Mouse (Mus musculus): ENCODE results near the gene Cyct.

Gene Cyct

DNA sequence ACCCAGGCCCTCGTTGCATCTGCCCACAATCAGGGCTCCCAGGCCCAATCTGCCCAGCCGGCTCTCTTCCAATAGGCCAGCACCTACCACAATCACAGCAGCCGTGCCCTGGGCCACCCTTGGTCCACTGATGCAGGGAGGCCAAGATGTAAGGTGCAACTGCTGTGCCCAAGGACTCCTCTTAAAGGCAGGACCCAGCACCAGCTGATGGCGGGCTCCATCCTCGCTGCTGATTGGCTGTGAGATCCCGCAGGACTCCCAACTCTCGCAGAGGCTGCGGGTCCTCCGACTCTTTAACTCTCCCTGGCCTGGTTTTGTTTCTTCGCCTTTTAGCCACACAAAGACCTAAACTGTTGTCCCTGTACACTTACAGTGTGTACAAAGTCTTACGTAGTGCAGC, at the start of gene Cyct:
TSS of gene Cyct (minus strand) at position 225 of the 400 bp plus-strand sequence.
- DNase-seq (ENCODE audit: low read depth, low spot score) = no peak

DNA sequence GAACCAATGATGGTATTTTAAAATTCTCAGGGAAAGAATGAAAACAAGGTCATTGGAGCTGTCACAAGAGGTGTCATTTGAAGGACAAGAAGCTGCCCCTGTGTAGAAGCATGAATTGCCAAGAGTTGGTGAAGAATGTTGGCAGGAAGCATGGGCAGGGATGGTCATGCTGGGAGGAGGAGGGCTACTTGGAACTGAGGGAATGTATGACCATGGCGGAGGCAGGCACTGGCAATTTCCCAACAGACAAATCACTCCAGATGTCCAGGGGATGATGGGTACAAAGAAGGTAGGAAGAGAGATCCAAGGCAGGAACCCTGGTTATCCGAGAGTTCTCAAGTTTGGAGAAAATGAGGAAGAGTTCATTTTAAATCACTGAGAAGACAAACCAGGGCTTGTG, 49.7 kb upstream of the Cyct start:
- no peak for DNase-seq (ENCODE audit: low read depth, low spot score)

DNA sequence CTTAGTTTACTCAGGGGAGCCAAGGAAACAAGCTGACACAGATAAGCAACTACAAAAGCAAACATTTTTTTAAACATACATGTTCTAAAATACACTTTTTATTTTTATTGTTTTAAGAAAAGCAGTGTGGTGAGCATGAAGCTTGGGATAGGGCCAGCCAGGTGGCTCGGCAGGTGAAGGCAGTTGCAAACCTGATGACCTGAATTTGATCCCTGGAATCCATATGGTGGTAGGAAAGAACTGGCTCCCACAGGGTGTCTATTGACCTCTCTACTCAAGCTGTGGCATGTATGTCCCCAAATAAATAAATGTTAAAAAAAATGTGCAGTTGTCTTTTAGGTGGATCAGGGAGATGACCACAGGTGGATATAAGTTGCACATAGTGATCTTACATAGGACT, 49.3 kb upstream of the Cyct start:
- no peak for DNase-seq (ENCODE audit: low read depth, low spot score)

DNA sequence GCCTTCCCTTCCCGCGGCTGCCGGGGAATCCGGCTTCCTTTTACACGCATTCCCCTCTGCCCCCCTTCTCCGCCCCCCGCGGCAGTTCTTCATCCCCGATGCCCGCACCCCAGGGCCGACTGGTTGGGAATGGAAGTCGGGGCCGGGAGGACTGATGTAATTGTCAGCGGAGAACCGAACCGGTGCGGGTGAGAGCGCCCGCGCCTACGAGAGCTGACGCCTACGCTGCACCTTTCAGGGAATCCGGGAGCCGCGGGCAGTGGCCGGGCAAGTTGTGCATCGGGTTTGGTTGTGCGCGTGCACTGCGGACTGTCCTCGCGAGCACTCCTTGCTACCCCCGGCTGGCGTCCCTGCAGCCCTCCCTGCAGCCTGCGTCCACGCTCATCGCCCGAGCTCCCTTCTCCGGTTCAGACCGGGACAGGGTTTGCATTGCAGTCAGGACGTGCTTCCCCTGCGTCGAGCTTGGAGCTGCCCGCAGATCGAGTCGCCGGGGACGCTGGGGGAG, 46.7 kb upstream of the Cyct start:
- DNase-seq (ENCODE audit: low read depth, low spot score) = no peak

DNA sequence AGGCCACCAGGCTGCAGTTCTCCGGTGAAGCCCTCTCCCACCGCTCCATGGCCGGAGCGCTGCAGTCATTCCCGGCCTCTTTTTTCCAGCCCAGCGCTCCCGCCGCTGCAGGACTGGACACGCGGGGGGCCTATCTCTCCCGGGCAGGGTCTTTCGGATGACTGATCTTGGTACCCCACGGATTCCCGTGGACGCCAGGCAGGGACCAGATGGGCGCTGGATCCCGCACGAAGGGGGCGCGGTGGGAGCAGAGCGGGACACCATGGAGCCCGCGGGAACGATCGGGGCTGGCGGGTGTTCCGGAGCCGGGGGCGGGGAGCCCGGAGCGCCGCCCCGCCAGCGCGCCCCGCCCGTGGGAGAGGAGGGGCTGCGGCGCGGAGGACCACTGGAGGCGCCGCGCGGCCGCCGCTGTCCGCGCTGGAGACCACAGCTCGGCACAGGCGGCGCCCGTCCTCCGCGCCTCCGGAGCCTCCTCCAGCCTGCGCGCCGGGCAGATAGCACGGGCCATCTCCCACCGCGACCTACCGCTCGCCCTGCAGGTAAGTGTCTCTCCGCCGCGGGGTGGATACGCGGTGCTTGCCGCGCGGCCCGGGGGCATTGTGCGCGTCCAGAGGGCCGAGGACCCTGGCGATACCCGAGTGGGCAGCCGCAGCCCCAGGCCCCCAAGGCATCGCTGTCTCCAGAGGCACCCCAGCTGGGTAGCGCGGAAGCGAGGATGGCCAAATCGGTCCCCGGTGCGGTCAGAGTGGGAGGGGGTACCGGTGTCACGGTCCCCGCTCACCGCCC, 46.1 kb upstream of the Cyct start, which contains the start of gene Osbpl6:
TSS of gene Osbpl6 (plus strand) at position 358 of the 786 bp plus-strand sequence.
- DNase-seq (ENCODE audit: low read depth, low spot score) = no peak

DNA sequence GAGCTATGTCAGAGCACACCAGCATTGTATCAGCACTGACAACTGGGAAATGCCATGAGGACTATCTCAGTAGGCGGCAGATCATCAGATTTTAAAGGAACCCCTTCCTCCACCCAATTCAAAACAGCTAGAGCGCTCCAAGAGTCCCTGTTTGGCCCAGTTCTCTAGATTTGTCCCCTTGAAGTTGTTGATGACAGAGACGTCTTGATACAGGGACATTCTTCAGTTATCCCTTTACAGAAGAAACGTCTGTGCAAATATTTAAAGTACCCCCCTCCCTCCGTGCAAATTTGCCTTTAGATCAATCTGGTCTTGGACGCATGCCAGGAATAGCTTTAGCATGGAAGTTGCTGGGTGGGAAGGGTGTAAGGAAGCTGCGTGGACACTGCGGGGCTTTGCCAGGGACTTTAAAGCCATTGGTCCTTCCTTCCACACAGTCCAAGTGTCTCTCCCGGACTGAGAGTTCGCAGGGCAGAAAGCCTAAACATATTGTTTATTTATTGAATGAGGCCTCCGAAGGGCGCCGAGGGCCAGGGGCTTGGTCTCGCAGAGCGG, 45.4 kb upstream of the Cyct start:
- no peak for DNase-seq (ENCODE audit: low read depth, low spot score)

DNA sequence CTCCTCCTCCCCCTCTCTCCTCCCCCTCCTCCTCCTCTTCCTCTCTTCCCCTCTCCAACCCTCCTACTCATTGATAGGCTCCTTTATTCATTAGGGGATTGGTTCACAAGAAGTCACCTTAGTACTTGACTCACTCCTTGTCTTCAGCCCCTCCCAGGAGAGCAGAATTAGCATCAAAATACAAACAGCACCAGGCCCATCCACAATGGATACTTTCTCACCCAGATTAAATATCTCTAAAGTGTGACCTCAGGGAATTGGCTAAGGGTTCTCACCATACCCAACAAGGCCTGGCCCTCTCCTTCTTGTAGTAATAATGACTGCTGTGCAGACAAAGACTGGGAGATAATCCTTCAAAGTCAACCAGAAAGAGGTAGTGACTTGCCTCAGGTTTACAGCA, 39.9 kb upstream of the Cyct start:
- DNase-seq (ENCODE audit: low read depth, low spot score) = no peak

DNA sequence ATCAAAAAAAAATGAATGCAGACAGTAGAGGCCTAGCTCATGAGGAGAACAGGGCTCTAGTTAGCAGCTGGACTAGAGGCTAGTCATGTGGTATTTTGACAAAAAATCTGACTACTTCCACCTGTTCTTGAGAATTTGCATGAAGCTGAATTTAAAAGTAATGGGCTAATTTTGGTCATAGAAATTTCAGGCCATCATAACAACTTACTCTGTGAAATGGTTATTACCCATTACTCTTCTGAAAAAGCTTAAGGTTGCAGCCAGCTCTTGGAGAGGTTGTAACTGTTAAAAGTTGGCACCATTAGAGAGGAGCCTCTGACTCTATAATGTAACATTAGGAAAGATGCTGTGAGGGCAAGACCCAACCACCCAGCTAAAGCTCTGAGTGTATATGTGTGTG, 26.3 kb upstream of the Cyct start:
- DNase-seq (ENCODE audit: low read depth, low spot score) = no peak

DNA sequence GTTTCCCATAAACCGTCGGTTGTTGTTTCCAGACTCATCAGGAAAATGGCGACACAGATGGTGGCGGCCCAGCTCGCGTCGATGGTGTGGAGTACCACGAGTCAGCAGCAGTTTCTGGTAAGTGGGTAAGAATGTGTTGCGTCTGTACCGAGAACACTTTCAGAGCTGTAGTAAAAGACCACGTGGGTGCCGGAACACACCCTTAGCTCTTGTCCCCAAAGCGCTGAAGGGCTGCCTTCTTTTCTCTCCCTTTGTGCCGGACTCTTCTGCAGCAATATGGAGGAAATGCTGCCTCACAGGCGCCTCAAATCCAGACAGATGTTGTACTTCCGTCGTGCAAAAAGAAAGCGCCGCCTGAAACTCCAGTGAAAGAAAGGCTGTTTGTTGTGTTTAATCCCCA, 18.4 kb upstream of the Cyct start:
- DNase-seq (ENCODE audit: low read depth, low spot score) = no peak

DNA sequence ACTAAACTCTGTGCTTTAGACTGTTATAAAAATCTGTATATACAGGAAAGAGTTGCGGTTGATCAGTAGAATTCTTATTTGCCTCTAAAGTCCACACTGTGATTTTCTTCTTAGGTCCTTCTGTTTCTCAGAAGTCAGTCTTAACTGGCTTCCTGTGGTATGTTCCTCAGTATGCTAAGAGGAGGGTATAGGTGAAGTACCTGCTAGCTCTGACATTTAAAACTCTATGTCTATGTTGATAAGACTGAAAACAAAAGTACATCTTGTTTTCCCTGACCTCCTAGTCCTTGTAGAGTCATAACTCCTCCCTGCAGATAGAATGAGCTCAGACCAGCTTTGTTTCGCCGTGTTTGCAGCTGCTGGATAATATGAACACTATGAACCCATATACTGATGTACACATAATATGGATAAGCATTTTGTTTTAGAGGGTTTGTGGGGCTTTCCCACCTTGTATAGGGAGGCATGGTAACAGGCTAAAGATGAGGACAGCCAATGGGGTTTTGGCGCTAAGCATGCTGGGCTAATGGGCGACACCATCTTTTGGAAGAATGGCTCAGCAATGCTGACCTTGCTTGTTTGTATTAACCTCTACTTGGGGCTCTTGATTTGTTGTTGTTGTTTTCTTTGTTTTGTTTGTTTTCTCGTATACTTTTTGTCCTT, 14.4 kb upstream of the Cyct start:
- DNase-seq (ENCODE audit: low read depth, low spot score) = no peak

DNA sequence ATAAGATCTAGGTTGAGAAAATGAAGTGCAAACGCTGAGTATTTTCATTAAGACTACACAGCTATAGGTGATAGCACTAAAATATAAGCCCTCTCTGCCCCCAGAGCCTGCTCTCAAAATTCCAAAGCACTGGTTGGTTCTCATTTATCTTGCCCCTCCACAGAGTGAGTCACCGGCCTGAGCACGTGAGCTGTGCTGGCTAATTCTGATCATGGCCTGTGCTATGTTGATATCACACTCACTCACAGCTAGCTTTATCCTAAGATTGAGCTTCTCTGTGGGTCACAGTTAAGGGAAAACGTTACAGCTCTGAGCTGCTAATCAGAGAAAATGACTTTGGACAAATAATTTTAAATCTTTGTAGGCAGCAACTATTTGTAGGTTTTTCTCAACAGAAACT, 12.0 kb upstream of the Cyct start:
- no peak for DNase-seq (ENCODE audit: low read depth, low spot score)

DNA sequence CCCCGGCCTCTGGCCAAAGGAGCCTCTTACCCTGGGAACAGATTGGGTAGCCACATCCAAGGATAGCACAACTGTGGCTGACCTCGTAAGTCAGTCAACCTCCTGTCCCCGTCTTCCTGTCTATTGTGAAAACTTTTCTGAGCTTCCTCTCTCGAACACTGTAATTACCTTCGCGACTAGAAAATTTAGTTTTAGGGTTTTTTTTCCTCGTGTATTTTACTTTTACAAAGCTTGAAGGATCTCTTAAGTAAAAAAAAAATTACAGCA, 10.3 kb upstream of the Cyct start:
- DNase-seq (ENCODE audit: low read depth, low spot score) = no peak

DNA sequence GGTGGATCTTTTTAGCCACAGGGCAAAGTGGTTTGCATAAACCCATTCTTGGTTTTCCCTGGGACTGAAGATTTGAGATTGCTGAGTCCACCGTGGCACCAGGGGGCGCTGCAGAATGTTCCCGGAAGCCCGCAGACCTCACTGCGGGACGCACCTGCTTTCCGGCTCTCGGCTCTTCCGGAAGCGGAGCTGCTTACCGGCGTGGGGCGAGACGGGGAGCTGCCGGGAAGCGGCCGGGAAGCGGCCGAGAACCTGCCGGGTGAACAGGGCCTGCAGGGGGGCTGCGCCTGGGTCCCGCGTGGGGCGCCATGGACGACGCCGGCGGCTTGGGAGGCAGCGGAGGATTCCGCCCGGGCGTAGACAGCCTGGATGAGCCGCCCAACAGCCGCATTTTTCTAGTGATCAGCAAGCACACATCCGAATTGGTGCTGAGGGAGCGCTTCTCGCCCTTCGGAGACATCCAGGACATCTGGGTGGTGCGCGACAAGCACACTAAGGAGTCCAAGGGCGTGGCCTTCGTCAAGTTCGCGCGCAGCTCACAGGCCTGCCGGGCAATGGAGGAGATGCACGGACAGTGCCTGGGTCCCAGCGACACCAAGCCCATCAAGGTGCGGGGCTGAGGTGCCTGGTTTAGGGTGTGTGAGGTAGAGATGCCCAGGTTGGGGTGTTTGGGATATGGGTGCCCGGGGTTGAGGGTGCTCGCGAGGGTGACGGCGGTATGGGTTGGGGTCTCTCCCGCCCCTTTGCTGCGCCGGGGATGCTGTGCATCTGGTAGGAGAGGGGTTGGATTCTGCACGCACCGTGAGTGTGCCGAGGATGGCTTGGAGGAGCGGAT, 9.8 kb upstream of the Cyct start, which contains the start of gene Rbm45:
TSS of gene Rbm45 (plus strand) at position 164 of the 835 bp plus-strand sequence.
- DNase-seq (ENCODE audit: low read depth, low spot score) = peak; percentile 74

DNA sequence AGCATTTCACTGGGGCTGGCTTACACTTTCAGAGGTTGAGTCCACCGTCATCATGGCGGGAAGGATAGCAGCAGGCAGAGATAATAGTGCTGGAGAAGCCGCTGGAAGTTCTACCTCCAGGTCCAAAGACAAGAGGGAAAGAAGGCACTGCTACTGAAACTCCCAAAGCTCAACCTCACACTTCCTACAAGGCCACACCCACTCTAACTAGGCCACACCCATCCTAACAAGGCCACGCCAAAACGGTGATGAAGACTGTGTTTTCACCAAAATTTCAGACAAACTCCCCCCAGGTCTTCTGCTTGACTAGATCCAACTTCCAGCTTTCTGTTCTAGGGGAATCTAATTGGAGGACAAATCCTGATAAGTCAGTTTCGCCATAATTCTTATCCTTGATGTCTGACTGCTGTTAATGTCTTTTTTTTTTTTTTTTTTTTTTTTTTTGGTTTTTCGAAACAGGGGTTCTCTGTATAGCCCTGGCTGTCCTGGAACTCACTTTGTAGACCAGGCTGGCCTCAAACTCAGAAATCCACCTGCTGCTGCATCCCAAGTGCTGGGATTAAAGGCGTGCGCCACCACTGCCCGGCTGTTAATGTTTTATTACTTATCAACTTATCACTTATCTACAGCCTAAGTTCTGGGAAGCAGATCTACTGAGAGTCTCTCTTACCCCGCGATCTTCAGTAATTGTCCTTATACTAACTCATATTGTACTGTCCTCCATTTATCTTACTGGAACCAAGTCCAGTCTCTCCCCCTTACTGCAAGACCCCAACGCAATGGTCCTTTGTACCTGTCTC, 8.8 kb upstream of the Cyct start:
- no peak for DNase-seq (ENCODE audit: low read depth, low spot score)

DNA sequence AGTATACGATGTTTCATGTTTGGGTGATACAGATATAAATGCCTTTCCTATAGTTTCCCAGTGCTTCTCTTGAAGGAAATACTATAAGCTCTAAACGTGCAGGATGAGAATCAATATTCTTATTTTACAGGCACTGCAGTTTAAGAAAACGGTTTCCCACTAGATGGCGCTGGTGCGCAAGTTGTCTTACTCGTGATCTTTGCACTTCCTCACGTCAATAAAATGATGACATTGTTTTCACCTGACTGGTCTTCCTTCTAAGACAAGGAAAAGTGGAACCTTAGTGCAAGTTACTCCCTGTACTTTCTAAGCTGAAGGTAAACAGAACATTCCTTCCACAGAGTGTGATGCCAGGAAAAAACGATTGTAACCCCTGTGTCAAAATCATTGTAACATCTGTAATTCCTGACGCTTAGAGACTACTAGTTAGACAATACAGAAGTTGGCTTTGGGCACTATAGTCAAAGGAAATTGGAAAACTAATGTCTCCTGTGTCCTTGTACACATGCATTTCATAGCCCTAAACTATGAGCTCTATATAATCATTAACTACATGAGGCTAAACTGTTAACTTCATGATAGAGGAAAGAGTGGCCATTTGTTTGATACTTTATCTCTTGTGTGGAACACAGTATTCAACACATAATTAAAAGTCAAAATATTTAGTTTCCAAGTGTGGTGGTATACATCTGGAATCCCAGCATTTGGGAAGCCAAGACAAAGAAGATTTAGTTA, 7.1 kb upstream of the Cyct start:
- DNase-seq (ENCODE audit: low read depth, low spot score) = peak; percentile 62

DNA sequence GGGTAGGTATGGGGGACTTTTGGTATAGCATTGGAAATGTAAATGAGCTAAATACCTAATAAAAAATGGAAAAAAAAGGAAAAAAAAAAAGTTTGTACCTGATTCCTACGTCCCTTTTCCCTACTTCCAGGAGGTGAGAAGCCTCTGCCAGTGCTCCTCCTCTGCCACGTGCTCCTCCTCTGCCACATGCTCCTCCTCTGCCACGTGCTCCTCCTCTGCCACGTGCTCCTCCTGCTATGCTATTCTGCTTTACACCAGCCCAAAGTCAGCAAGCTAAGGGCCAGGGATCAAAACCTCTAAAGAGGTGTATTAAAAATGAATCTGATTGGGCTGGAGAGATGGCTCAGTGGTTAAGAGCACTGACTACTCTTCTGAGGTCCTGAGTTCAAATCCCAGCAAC, 5.6 kb upstream of the Cyct start:
- DNase-seq (ENCODE audit: low read depth, low spot score) = no peak

DNA sequence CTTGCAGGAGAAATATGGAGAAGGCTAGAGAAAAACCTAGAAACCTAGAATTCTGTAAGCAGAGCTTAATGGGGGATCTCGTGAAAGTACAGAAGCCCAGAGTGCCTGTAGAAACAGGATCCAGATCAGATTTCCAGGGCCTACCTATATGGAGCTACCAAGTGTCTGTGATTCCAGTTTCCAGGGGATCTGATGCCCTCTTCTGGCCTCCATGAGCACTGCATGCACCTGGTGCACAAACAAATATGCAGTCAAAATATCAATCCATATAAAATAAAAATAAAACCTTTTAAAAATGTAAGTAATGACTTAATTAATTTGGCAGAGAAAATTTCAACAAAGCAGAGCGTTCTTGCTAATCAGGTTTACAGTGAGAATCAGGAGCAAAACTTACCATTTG, 1.9 kb upstream of the Cyct start:
- DNase-seq (ENCODE audit: low read depth, low spot score) = no peak

DNA sequence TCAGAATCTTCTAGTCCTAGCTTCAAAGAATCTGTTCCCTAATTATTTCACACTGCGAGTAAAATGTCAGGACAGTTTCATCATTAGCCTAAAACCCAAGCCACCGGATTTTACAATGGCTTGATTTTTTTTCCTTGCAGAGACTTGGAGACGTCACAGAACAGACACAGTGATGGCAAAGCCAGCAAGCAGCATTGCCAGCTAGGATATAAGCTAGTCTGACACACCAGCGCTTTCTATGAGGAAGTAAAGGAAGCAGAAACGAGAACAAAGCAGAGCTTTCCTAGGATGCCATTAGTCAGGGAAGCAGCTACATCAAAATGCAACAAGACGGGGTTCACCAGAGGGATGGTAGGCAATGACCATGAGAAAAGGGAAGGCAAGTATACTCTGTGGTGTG, 12.4 kb downstream of the Cyct start:
- DNase-seq (ENCODE audit: low read depth, low spot score) = no peak

DNA sequence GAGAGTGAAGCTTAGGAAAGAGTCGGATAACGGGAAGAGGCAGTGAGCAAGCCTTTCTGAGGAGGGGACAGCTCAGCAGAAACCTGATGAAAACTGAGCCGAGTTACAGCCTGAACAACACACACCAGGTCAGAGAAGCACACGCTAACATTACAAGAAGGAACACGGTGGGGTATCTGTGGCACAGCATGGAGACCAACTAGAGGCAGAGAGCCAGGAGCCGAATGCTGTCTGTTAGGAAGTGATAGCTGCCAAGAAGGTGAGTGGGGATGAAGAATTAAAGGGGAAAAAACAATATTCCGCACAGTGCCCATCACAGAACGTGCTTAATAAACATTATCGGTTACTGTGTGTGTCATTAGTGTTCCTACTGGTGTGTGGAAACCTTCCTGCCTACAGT, 18.1 kb downstream of the Cyct start:
- DNase-seq (ENCODE audit: low read depth, low spot score) = no peak

Measured in c-Kit-negative CD71-positive TER-119-positive erythroid progenitor cells, embryonic 14.5 days (primary cell).